Mouse (Mus musculus): ENCODE measurements around the gene Mien1.

DNA sequence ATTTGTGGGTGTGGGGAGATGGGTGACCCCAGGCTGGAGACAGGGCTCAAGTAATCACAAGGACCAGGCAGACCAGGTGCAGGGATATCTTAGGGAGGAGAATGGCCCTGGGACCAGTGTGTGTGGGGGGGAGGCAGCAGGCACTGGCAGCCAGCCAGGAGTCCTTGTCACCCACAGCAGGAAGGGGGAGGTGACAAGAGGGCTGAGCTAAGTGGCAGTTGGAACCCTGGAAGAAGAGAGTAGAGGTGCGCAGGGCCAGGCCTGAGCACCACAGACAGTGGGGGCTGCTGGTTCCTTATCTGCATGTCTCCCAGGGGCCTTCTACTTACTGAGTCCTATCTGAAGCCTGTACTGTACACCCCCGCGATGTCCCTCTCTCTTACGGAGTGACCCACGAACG is 45.5 kb downstream of the Mien1 start:
- no peak for TF ChIP-seq POLR2A (IDR thresholded peaks at IDR 0.05; ENCODE audit: low read depth, low read length)
- no peak for TF ChIP-seq CTCF (IDR thresholded peaks at IDR 0.05; ENCODE audit: extremely low read depth, insufficient read depth, insufficient read length, insufficient replicate concordance)

All from spleen, adult 2 months (tissue).